Mouse (Mus musculus): ENCODE measurements at regions not wholly inside any gene's neighbourhood (a gene's known extent, or its start where the extent isn't known, plus 50 kb on each side); places are given as distances from the start of the nearest gene placed in this dataset.

DNA sequence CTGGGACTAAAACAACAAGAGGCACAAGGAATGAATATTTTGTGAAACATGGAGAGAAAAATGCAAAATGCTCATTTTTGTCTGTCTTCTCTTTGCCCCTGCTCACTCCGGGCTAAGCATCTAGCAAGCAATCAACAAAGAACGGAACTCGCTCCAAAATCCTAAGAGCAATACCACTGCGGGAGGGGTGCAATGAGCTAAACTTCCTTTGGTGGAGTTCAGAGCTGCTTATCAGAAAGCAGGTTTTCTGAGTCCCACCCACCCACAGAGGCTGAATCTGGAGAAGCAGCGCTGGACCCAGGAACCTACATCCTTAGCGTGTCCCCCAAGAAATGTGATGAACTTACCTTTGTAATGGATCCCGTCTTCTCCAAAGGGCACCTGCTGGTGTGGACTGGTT lies 76.9 kb upstream of the Cd93 start:
- WGBS, result 87% methylated on average over 7 of the region's 7 CpGs
- H3K9me3 ChIP-seq, result no peaks in the 10 kb centered on the region
- H3K4me1 ChIP-seq, result no peaks in the 10 kb centered on the region
- H3K27me3 ChIP-seq, result no peaks in the 10 kb centered on the region
- no peak overlapping the region for H3K9ac ChIP-seq
- H3K4me2 ChIP-seq, result no peak overlapping the region
- ATAC-seq (ENCODE audit: low FRiP score), result no peak
- H3K36me3 ChIP-seq (replicated peaks), result no peaks in the 10 kb centered on the region
- no peak overlapping the region for H3K4me3 ChIP-seq (replicated peaks)
- H3K27ac ChIP-seq, result no peak overlapping the region

DNA sequence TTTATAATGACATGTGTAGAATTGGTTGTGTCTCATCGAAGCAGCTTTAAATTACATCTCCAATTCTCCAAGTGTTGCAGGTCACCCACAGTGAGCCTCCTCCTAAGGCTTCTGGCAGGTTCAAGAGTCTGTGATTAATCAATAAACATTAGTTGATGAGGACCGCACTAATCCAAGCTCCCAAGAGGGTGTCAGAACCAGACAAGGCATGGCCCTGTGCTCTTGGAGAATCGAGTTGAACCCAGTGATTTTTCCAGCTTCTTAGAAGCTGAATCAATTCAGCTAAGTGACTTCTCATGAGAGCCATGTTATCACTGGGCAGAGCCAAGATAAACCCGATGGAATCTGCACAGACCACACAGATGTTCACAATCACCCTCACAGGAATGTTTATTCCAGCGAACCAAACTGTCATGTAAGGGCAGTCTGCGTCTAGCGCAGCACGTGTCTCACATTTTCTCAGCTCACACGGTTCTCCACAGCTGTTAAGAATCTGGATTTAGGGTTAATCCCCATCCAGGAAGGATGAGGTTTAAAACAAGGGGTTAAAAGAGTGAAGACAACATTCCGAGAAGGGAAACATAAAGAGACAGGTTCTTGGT lies 76.4 kb upstream of the Cd93 start:
- 74% methylated on average over 10 of the region's 10 CpGs for WGBS
- no peak overlapping the region for H3K9ac ChIP-seq
- no peaks in the 10 kb centered on the region for H3K9me3 ChIP-seq
- no peaks in the 10 kb centered on the region for H3K27me3 ChIP-seq
- no peak overlapping the region for H3K4me3 ChIP-seq (replicated peaks)
- no peak overlapping the region for H3K27ac ChIP-seq
- no peaks in the 10 kb centered on the region for H3K36me3 ChIP-seq (replicated peaks)
- H3K4me1 ChIP-seq, result no peaks in the 10 kb centered on the region
- H3K4me2 ChIP-seq, result no peak overlapping the region
- no peak for ATAC-seq (ENCODE audit: low FRiP score)

DNA sequence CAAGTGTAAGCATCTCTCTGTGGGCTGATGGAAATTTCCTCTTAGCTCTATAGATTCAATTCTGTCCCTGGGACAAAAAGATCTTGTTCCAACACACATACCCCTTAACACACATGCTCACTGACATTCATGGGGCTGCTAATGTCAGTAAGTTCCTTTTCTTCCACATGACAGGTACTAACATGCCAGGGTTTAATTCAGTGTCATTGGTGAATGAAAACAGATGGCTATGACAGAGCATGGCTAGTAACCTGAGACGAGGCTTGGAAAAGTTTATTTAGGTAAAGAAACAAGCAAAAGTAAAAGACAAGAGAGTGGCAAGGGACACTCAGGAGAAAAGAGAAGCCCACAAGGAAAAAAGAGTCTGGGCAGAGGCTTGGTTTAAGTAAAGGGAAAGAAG lies 74.5 kb upstream of the Cd93 start:
- Histone ChIP-seq H3K4me3 (replicated peaks) (no peak overlapping the region), H3K9me3 (no peaks in the 10 kb centered on the region), H3K27ac (no peak overlapping the region), H3K27me3 (no peaks in the 10 kb centered on the region), H3K36me3 (replicated peaks) (no peaks in the 10 kb centered on the region), H3K4me1 (no peaks in the 10 kb centered on the region), H3K4me2 (no peak overlapping the region), H3K9ac (no peak overlapping the region)
- no peak for ATAC-seq (ENCODE audit: low FRiP score)
- WGBS, result 38% methylated on average over 1 of the region's 1 CpGs

DNA sequence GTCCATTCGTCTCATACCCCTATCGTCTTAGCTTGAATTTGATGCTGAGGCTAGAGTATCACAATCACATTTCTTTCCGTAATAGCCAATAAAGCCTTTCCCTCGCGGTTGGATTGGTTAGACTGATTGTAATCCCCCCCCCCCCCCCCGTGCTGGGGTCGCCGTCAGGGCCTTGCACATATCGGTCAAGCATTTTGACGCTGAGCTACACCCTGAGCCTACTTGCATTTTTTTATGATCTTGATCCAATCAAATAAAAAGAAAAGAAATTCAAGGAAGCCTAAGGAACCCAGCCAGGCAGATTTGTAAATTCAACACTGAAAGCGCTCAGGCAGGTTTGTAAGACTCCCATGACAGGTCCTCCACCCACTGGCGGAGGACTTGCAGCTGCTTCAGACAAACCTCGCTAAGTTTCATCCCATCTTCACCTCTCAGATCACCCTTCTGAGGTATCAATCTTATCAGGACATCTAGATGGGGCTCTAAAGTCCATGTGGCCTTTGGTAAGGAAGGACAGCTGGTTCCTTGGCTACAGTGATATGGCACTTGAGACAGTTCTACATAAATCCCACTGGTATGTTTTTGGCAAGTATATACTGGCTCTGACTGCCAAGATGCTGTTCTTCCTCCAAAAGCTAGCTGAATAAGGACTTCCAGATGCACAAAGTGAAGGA lies 66.8 kb upstream of the Cd93 start:
- Histone ChIP-seq H3K4me2 (no peak overlapping the region), H3K9me3 (no peaks in the 10 kb centered on the region), H3K4me1 (no peaks in the 10 kb centered on the region), H3K27me3 (no peaks in the 10 kb centered on the region), H3K4me3 (replicated peaks) (no peak overlapping the region), H3K9ac (no peak overlapping the region), H3K27ac (no peak overlapping the region), H3K36me3 (replicated peaks) (no peaks in the 10 kb centered on the region)
- no peak for ATAC-seq (ENCODE audit: low FRiP score)
- WGBS, result 80% methylated on average over 13 of the region's 13 CpGs

DNA sequence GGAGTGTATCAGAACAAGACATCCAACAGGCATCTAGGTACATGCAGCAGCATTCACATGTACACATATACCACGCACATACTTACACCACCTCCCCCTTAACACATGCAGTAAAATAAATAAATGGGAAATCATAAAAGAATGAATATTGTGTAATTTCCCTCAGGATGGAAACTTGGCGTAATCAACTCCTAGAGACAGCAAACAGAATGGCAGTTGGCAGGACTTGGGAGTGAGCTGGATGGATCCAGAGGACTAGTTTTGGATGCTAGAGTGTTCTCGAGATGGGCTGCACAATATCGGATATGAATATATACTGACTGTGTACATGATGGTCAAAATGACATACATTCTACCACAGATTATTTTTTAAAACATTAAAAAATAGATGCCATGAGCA lies 66.0 kb upstream of the Cd93 start:
- Histone ChIP-seq H3K27ac (no peak overlapping the region), H3K9me3 (no peaks in the 10 kb centered on the region), H3K4me1 (no peaks in the 10 kb centered on the region), H3K4me3 (replicated peaks) (no peak overlapping the region), H3K27me3 (no peaks in the 10 kb centered on the region), H3K4me2 (no peak overlapping the region), H3K9ac (no peak overlapping the region), H3K36me3 (replicated peaks) (no peaks in the 10 kb centered on the region)
- 94% methylated on average over 4 of the region's 4 CpGs for WGBS
- ATAC-seq (ENCODE audit: low FRiP score), result no peak

DNA sequence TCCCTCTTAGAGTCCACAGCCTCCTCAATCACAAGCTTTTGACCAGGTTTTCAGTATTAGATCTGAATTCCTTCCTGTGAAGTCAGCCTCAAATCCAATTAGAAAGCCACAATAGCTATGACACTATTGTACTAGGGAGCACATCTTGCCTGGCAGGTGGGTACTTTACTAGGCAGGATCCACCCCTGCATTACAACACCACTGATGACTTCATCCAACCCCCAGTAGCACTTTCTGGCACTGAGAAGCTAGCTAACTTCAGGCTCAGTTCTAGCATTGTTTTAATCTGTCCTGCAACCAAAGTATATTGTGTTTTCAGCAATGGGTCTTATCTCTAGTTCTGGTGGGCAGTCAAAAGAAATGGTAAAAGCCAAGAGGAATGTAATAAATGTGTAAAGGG lies 64.2 kb upstream of the Cd93 start:
- no peaks in the 10 kb centered on the region for H3K27me3 ChIP-seq
- H3K27ac ChIP-seq, result no peak overlapping the region
- no peak for ATAC-seq (ENCODE audit: low FRiP score)
- no peak overlapping the region for H3K4me3 ChIP-seq (replicated peaks)
- H3K36me3 ChIP-seq (replicated peaks), result no peaks in the 10 kb centered on the region
- H3K9ac ChIP-seq, result no peak overlapping the region
- H3K4me1 ChIP-seq, result no peaks in the 10 kb centered on the region
- H3K4me2 ChIP-seq, result no peak overlapping the region
- no peaks in the 10 kb centered on the region for H3K9me3 ChIP-seq

DNA sequence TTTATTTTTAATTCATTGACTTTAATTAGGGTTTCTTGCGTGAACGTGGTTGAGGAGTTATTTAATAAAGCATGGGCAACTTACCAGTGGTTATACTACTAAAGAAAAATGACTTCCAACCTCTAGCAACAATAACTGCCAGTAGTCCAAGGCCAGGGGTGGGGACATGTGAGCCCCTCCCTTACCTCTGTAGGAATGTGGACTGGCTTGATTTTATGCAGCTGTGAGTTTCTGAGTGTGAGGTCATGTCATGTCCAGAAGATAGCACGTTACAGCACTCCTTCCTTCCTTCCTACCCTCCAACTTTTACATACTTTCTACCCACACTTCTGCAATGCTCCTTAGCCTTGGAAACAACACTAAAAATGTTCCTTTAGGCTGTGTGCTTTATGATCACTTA lies 63.6 kb upstream of the Cd93 start:
- 84% methylated on average over 3 of the region's 3 CpGs for WGBS
- Histone ChIP-seq H3K9ac (no peak overlapping the region), H3K36me3 (replicated peaks) (no peaks in the 10 kb centered on the region), H3K4me3 (replicated peaks) (no peak overlapping the region), H3K4me1 (no peaks in the 10 kb centered on the region), H3K27me3 (no peaks in the 10 kb centered on the region), H3K27ac (no peak overlapping the region), H3K4me2 (no peak overlapping the region), H3K9me3 (no peaks in the 10 kb centered on the region)
- no peak for ATAC-seq (ENCODE audit: low FRiP score)

DNA sequence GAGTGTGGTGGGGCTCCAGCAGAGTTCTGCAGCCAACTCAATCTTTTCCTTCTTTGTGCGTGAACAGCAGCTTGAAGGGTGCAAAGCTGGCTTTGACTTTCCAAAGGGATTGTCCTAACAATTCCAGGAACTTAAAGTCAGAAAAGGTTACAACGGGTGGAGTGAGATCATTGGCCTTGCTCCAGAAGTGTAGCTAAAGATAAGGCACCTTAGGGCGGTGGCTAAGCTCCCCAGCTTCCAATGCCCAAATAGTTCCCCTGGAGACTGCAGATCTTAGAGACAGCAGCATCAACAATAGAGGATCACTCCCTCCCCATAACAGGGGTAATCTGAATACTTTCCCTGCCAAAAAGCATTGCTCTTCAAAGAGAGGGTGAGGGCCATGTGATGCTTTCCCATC lies 62.3 kb upstream of the Cd93 start:
- H3K27ac ChIP-seq, result no peak overlapping the region
- no peak overlapping the region for H3K9ac ChIP-seq
- no peaks in the 10 kb centered on the region for H3K4me1 ChIP-seq
- H3K4me3 ChIP-seq (replicated peaks), result no peak overlapping the region
- H3K27me3 ChIP-seq, result no peaks in the 10 kb centered on the region
- no peaks in the 10 kb centered on the region for H3K36me3 ChIP-seq (replicated peaks)
- no peak for ATAC-seq (ENCODE audit: low FRiP score)
- H3K9me3 ChIP-seq, result no peaks in the 10 kb centered on the region
- WGBS, result 87% methylated on average over 3 of the region's 3 CpGs
- H3K4me2 ChIP-seq, result no peak overlapping the region

DNA sequence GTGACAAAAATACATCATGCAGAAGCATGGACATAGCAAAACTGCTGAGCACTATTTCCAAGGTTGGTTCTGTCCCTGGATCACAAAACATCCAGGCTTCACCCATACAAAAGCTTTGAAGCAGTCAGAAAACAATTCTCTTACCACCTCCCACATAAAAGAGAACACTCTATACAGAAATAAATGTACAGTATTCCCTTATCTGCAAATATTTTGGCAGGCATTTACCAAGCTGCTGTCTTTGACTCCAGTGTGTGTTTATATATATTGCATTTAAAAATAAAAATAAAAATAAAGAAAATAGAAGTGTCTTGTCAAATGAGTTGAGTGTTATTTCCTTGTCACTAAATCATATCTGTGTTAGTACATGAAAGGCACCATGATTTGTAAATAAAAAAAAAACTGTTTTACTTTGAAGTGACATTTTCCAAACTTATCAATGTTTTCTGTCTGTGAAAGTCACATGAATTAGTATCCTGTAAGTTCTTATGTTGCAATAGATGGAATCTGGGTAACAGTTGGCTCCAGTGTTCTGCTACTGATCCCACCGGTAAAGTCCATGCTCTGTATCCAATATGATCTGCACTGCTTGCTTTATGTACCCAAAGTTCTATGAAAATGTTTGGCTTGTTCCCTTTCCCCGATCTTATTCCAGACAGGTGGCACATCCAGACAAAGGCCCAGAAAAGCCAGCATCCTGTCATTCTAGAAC lies 59.9 kb upstream of the Cd93 start:
- Histone ChIP-seq H3K4me2 (no peak overlapping the region), H3K4me3 (replicated peaks) (no peak overlapping the region), H3K4me1 (no peaks in the 10 kb centered on the region), H3K9me3 (no peaks in the 10 kb centered on the region), H3K27me3 (no peaks in the 10 kb centered on the region), H3K9ac (no peak overlapping the region), H3K27ac (no peak overlapping the region), H3K36me3 (replicated peaks) (no peaks in the 10 kb centered on the region)
- 91% methylated on average over 2 of the region's 2 CpGs for WGBS
- ATAC-seq (ENCODE audit: low FRiP score), result no peak

DNA sequence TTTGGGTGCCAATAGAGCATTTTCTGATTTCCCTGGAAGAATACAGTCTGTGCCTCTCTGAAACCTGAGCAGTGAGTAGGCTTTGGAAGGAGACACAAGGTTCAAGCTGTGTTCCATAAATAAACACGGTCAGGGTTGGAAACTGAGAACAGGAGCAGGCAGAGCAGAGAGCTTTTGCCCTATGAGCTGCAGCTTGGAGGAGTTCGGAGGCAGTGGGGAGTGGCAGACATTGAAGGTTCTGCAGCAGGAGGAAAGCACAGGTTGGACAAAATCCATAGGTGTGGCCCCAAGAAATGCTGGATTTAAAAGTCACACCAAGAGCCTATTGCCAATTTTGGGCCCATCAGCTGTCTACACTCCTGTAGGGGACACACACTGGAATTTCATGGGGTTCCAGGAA lies 59.0 kb upstream of the Cd93 start:
- Histone ChIP-seq H3K9ac (no peak overlapping the region), H3K36me3 (replicated peaks) (no peaks in the 10 kb centered on the region)
- 70% methylated on average over 2 of the region's 2 CpGs for WGBS

DNA sequence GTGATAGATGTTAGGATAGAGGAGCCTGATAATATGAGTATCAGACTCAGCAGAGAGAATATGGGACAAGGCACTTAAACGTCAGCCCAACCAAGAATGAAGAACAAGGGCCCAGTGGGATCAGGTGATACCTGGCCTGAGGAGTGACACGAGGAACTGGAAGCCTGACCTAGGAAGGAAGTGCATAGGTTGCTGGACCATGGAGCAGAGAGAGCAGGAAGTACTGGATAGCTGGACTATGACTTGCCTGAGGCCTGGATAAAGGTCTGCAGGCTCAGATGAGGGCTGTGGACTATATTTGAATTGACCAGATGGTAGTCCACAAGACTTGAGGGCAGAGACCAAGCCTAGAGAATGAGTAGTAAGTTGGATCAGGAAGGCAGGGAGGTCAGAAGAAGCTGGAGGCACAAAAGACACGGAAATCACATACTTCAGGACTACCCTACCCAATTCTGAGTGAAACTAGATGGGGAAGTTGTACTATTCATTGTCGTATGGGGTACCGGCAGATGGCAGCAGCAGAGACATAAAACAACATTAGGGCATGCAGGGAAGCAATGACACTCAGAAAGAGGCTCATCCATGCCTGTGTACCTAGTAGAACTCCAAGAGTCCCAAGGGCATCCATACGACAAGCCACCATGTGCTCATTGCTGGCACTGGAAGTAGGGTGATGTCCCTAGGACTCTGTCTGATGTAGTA lies 57.0 kb upstream of the Cd93 start:
- Histone ChIP-seq H3K9me3 (no peaks in the 10 kb centered on the region), H3K4me1 (no peaks in the 10 kb centered on the region), H3K4me3 (replicated peaks) (no peak overlapping the region), H3K27ac (no peak overlapping the region), H3K27me3 (no peaks in the 10 kb centered on the region), H3K9ac (no peak overlapping the region), H3K36me3 (replicated peaks) (no peaks in the 10 kb centered on the region), H3K4me2 (no peak overlapping the region)
- WGBS, result 86% methylated on average over 6 of the region's 6 CpGs
- ATAC-seq (ENCODE audit: low FRiP score), result no peak

More for the DNA sequence above, 59.0 kb upstream of the Cd93 start:
- Histone ChIP-seq H3K4me3 (replicated peaks) (no peak overlapping the region), H3K4me2 (no peak overlapping the region), H3K27ac (no peak overlapping the region), H3K4me1 (no peaks in the 10 kb centered on the region), H3K27me3 (no peaks in the 10 kb centered on the region), H3K9me3 (no peaks in the 10 kb centered on the region)
- no peak for ATAC-seq (ENCODE audit: low FRiP score)

DNA sequence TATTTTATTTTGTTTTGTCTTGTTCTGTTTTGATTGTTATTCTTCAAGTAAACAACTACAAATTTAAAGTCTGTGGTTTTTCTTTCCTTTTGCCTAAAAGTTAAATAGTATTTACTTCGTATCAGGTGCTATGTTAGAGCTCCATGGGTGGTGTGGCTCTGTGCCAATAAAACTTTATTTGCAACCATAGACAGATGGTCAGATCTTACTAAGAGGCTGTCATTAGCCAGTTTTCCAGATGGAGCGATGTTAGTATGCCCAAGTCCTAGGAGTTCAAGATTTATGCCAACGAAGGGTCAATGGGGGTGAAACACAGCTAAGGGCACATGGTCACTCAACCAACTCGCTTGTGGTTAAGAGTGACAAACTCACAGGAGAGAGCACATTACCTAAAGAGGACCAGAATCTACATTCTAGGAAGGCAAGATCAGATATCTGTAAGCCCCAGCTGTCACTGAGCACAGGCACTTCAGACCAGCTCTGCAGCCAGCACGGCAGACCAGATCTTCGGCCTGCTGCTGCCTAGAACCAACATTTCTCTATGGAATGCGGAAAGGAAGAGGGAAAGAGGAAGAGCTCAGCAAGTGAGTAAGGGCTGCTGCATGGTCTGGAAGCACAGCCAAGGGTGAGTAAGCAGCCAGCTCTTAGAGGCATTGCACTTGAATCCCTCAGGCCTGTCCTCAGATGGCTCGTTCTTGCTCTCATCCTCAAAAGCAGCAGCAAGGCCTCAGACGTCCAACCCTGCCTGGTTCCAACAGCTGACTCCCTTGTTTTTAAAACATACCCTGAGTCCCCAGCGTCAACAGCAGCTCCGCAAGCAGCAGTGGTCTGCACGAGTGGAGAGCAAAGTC lies 54.3 kb upstream of the Cd93 start:
- 86% methylated on average over 12 of the region's 12 CpGs for WGBS
- Histone ChIP-seq H3K4me1 (no peaks in the 10 kb centered on the region), H3K4me2 (no peak overlapping the region), H3K27ac (no peak overlapping the region), H3K27me3 (no peaks in the 10 kb centered on the region), H3K9ac (no peak overlapping the region), H3K36me3 (replicated peaks) (no peaks in the 10 kb centered on the region), H3K9me3 (no peaks in the 10 kb centered on the region), H3K4me3 (replicated peaks) (no peak overlapping the region)
- ATAC-seq (ENCODE audit: low FRiP score), result no peak

All from forebrain, embryonic 12.5 days (tissue).